Mouse (Mus musculus) right cerebral cortex, postnatal 14 days (tissue): ENCODE results near the gene Nomo1.
A peak's percentile ranks its signal among the peaks of the same experiment; 100 is the strongest.

Experiments used
- DNase-seq: peaks from one replicate; pipeline ENCODE4 v3.0.0; 2022

The Nomo1 gene

GRCm38 (mm10) chr7:46033109-46033869 lies at the start of gene Nomo1:
Nomo1 (plus strand) TSS chr7:46033698.
- peak; percentile 96 for DNase-seq

GRCm38 (mm10) chr7:45986893-45987292 lies 46.6 kb upstream of the Nomo1 start:
- no peak for DNase-seq

- DNase-seq: no peak
Measured at GRCm38 (mm10) chr7:45988344-45988743, 45.2 kb upstream of the Nomo1 start.

GRCm38 (mm10) chr7:45992470-45992869 lies 41.0 kb upstream of the Nomo1 start:
- DNase-seq: no peak

- DNase-seq: no peak
Measured at GRCm38 (mm10) chr7:46000577-46000976, 32.9 kb upstream of the Nomo1 start.

GRCm38 (mm10) chr7:46002748-46003147 lies 30.8 kb upstream of the Nomo1 start:
- DNase-seq: no peak

- peak; percentile 68 for DNase-seq
Measured at GRCm38 (mm10) chr7:46009578-46009977, 23.9 kb upstream of the Nomo1 start.

- no peak for DNase-seq
Measured at GRCm38 (mm10) chr7:46012121-46012520, 21.4 kb upstream of the Nomo1 start.

GRCm38 (mm10) chr7:46013266-46014010 lies 20.1 kb upstream of the Nomo1 start:
- DNase-seq: no peak

GRCm38 (mm10) chr7:46019594-46019993 lies 13.9 kb upstream of the Nomo1 start:
- DNase-seq: no peak

GRCm38 (mm10) chr7:46021951-46022350 lies 11.5 kb upstream of the Nomo1 start:
- no peak for DNase-seq

GRCm38 (mm10) chr7:46025436-46025835 lies 8.1 kb upstream of the Nomo1 start:
- DNase-seq: no peak

GRCm38 (mm10) chr7:46028681-46029080 lies 4.8 kb upstream of the Nomo1 start:
- no peak for DNase-seq

- DNase-seq: no peak
Measured at GRCm38 (mm10) chr7:46029299-46030144, 4.0 kb upstream of the Nomo1 start.

- DNase-seq: no peak
Measured at GRCm38 (mm10) chr7:46030145-46030488, 3.4 kb upstream of the Nomo1 start, which contains the start of gene Abcc6. Abcc6 (minus strand) TSS chr7:46030302.

GRCm38 (mm10) chr7:46031075-46031474 lies 2.4 kb upstream of the Nomo1 start:
- DNase-seq: no peak

GRCm38 (mm10) chr7:46033870-46034337 lies 406 bp downstream of the Nomo1 start:
- DNase-seq: no peak

- DNase-seq: no peak
Measured at GRCm38 (mm10) chr7:46034991-46035390, 1.5 kb downstream of the Nomo1 start.

- DNase-seq: no peak
Measured at GRCm38 (mm10) chr7:46035468-46035867, 2.0 kb downstream of the Nomo1 start.

GRCm38 (mm10) chr7:46037433-46037832 lies 3.9 kb downstream of the Nomo1 start:
- no peak for DNase-seq

GRCm38 (mm10) chr7:46039873-46040272 lies 6.4 kb downstream of the Nomo1 start:
- DNase-seq: no peak

GRCm38 (mm10) chr7:46044106-46044505 lies 10.6 kb downstream of the Nomo1 start:
- DNase-seq: no peak

- DNase-seq: no peak
Measured at GRCm38 (mm10) chr7:46045882-46046281, 12.4 kb downstream of the Nomo1 start.
